Mouse (Mus musculus): ENCODE data around the gene Atg9b. TPM values are rescaled to one million over a fixed set of nuclear protein-coding genes. Genes with fewer than 3 reads are reported as not detected.
A peak's percentile ranks its signal among the peaks of the same experiment; 100 is the strongest.

Gene Atg9b
- polyA plus RNA-seq, 1 experiment from 2014 or later = 0.72 TPM

- Histone ChIP-seq H3K9ac (replicated peaks; ENCODE audit: low read length) (no peak within 1 kb of the TSS), H3K4me2 (ENCODE audit: low read length) (no peak within 1 kb of the TSS), H3K36me3 (ENCODE audit: control insufficient read depth, insufficient read depth, low read length) (peaks cover 5% of the 10 kb centered on the region; the same call in 1 of the 2 replicates), H3K9me3 (ENCODE audit: control insufficient read depth, low read length) (no peaks in the 10 kb centered on the region), H3K4me3 (replicated peaks; ENCODE audit: low read depth, low read length) (no peak within 1 kb of the TSS), H3K4me1 (ENCODE audit: control insufficient read depth, insufficient read depth, low read length) (no peaks in the 10 kb centered on the region), H3K27ac (replicated peaks; ENCODE audit: low read depth, low read length) (no peak within 1 kb of the TSS), H3K27me3 (ENCODE audit: control insufficient read depth, insufficient read depth, low read length) (no peaks in the 10 kb centered on the region)
- 51% methylated on average over 11 of the region's 11 CpGs for WGBS
- ATAC-seq (ENCODE audit: low FRiP score, low TSS enrichment) = no peak
- DNase-seq = peak; percentile 4
Measured at GRCm38 (mm10) chr5:24413042-24413693, 21.2 kb upstream of the Atg9b start, which contains the start of gene Asic3. Gene Asic3 (plus strand): TSS chr5:24413392.

GRCm38 (mm10) chr5:24412063-24412462 is 20.1 kb upstream of the Atg9b start:
- no peak overlapping the region for H3K27ac ChIP-seq (replicated peaks; ENCODE audit: low read depth, low read length)
- no peaks in the 10 kb centered on the region for H3K4me1 ChIP-seq (ENCODE audit: control insufficient read depth, insufficient read depth, low read length)
- no peak overlapping the region for H3K4me3 ChIP-seq (replicated peaks; ENCODE audit: low read depth, low read length)
- H3K9ac ChIP-seq (replicated peaks; ENCODE audit: low read length) = no peak overlapping the region
- H3K27me3 ChIP-seq (ENCODE audit: control insufficient read depth, insufficient read depth, low read length) = no peaks in the 10 kb centered on the region
- H3K4me2 ChIP-seq (ENCODE audit: low read length) = no peak overlapping the region
- no peaks in the 10 kb centered on the region for H3K9me3 ChIP-seq (ENCODE audit: control insufficient read depth, low read length)
- DNase-seq (no peak), ATAC-seq (ENCODE audit: low FRiP score, low TSS enrichment) (no peak)
- H3K36me3 ChIP-seq (ENCODE audit: control insufficient read depth, insufficient read depth, low read length) = peaks cover 9% of the 10 kb centered on the region
- 95% methylated on average over 2 of the region's 2 CpGs for WGBS

DNA sequence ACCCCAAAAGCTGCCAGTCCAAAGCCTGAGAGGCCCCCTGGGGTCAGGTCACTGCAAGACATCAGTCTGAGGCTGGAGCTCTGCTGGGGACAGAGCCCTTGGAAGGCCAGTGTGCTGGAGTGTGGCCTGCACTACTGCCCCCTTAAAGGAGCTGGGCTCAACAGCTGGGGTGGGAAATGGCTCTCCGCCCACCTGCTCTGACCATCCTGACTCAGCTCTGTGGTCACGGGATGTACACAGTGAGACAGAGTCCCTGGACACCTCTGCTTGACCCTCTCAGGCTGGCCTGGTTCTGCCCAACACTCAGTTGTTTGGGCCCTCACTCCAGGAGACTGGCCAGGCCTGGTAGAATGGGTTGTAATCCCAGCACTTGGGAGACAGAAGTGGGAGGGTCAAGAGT is 17.5 kb upstream of the Atg9b start:
- H3K4me3 ChIP-seq (replicated peaks; ENCODE audit: low read depth, low read length) = no peak overlapping the region
- no peaks in the 10 kb centered on the region for H3K9me3 ChIP-seq (ENCODE audit: control insufficient read depth, low read length)
- H3K9ac ChIP-seq (replicated peaks; ENCODE audit: low read length) = no peak overlapping the region
- no peak overlapping the region for H3K4me2 ChIP-seq (ENCODE audit: low read length)
- peaks cover 27% of the 10 kb centered on the region for H3K36me3 ChIP-seq (ENCODE audit: control insufficient read depth, insufficient read depth, low read length)
- H3K4me1 ChIP-seq (ENCODE audit: control insufficient read depth, insufficient read depth, low read length) = no peaks in the 10 kb centered on the region
- ATAC-seq (ENCODE audit: low FRiP score, low TSS enrichment) (no peak), DNase-seq (no peak)
- 70% methylated on average over 2 of the region's 2 CpGs for WGBS
- H3K27me3 ChIP-seq (ENCODE audit: control insufficient read depth, insufficient read depth, low read length) = no peaks in the 10 kb centered on the region
- no peak overlapping the region for H3K27ac ChIP-seq (replicated peaks; ENCODE audit: low read depth, low read length)

DNA sequence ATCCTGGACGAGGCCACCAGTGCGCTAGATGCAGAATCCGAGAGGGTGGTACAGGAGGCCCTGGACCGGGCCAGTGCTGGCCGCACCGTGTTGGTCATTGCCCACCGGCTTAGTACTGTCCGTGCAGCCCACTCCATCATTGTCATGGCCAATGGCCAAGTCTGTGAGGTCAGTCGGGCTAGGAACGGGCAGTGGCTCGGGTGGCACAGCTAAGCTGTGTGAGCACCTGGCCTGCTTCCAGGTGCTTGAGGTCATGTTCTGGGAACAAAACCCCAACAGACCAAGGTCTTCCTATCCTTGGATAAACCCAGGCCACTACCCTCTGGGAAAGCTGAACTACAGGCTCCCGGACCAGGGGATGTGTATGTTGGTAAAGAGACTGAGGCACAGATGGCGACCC is 16.7 kb upstream of the Atg9b start:
- no peak overlapping the region for H3K9ac ChIP-seq (replicated peaks; ENCODE audit: low read length)
- H3K4me3 ChIP-seq (replicated peaks; ENCODE audit: low read depth, low read length) = no peak overlapping the region
- no peak for DNase-seq
- H3K27ac ChIP-seq (replicated peaks; ENCODE audit: low read depth, low read length) = no peak overlapping the region
- 95% methylated on average over 13 of the region's 13 CpGs for WGBS
- H3K4me1 ChIP-seq (ENCODE audit: control insufficient read depth, insufficient read depth, low read length) = no peaks in the 10 kb centered on the region
- H3K9me3 ChIP-seq (ENCODE audit: control insufficient read depth, low read length) = no peaks in the 10 kb centered on the region
- H3K4me2 ChIP-seq (ENCODE audit: low read length) = no peak overlapping the region
- no peaks in the 10 kb centered on the region for H3K27me3 ChIP-seq (ENCODE audit: control insufficient read depth, insufficient read depth, low read length)
- no peak for ATAC-seq (ENCODE audit: low FRiP score, low TSS enrichment)
- peaks cover 31% of the 10 kb centered on the region for H3K36me3 ChIP-seq (ENCODE audit: control insufficient read depth, insufficient read depth, low read length)

GRCm38 (mm10) chr5:24405389-24405876 is 13.5 kb upstream of the Atg9b start:
- Histone ChIP-seq H3K36me3 (ENCODE audit: control insufficient read depth, insufficient read depth, low read length) (peaks cover 60% of the 10 kb centered on the region), H3K27me3 (ENCODE audit: control insufficient read depth, insufficient read depth, low read length) (no peaks in the 10 kb centered on the region), H3K27ac (replicated peaks; ENCODE audit: low read depth, low read length) (no peak overlapping the region), H3K4me1 (ENCODE audit: control insufficient read depth, insufficient read depth, low read length) (no peaks in the 10 kb centered on the region), H3K4me3 (replicated peaks; ENCODE audit: low read depth, low read length) (no peak overlapping the region), H3K9ac (replicated peaks; ENCODE audit: low read length) (no peak overlapping the region), H3K4me2 (ENCODE audit: low read length) (no peak overlapping the region), H3K9me3 (ENCODE audit: control insufficient read depth, low read length) (no peaks in the 10 kb centered on the region)
- ATAC-seq (ENCODE audit: low FRiP score, low TSS enrichment) = no peak
- no peak for DNase-seq
- WGBS = 63% methylated on average over 3 of the region's 3 CpGs

- peaks cover 60% of the 10 kb centered on the region for H3K36me3 ChIP-seq (ENCODE audit: control insufficient read depth, insufficient read depth, low read length)
- no peak for DNase-seq
Measured at GRCm38 (mm10) chr5:24404594-24405360, 12.8 kb upstream of the Atg9b start.

DNA sequence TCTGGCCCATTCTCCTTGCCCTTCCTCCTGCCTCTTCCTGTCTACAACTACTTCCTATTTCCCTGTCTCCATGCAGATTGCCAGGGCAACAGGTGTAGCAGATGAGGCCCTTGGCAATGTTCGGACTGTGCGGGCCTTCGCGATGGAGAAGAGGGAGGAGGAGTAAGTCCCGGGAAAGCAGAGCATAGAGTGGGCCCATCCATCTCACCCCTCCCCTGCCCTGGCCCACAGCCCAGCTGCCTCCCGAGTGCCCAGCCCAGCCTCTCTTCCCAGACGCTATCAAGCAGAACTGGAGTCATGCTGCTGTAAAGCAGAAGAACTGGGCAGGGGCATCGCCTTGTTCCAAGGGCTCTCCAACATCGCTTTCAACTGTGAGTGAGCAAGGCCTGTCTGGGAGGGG is 10.0 kb upstream of the Atg9b start:
- DNase-seq = no peak
- H3K9ac ChIP-seq (replicated peaks; ENCODE audit: low read length) = no peak overlapping the region
- no peak overlapping the region for H3K27ac ChIP-seq (replicated peaks; ENCODE audit: low read depth, low read length)
- peaks cover 50% of the 10 kb centered on the region for H3K36me3 ChIP-seq (ENCODE audit: control insufficient read depth, insufficient read depth, low read length)
- WGBS = 80% methylated on average over 9 of the region's 9 CpGs
- no peak overlapping the region for H3K4me3 ChIP-seq (replicated peaks; ENCODE audit: low read depth, low read length)
- no peak overlapping the region for H3K4me2 ChIP-seq (ENCODE audit: low read length)
- no peak for ATAC-seq (ENCODE audit: low FRiP score, low TSS enrichment)
- H3K27me3 ChIP-seq (ENCODE audit: control insufficient read depth, insufficient read depth, low read length) = no peaks in the 10 kb centered on the region
- no peaks in the 10 kb centered on the region for H3K9me3 ChIP-seq (ENCODE audit: control insufficient read depth, low read length)
- no peaks in the 10 kb centered on the region for H3K4me1 ChIP-seq (ENCODE audit: control insufficient read depth, insufficient read depth, low read length)

More at GRCm38 (mm10) chr5:24404594-24405360, 12.8 kb upstream of the Atg9b start:
- no peak overlapping the region for H3K9ac ChIP-seq (replicated peaks; ENCODE audit: low read length)
- H3K27ac ChIP-seq (replicated peaks; ENCODE audit: low read depth, low read length) = no peak overlapping the region
- H3K4me1 ChIP-seq (ENCODE audit: control insufficient read depth, insufficient read depth, low read length) = no peaks in the 10 kb centered on the region
- no peak overlapping the region for H3K4me2 ChIP-seq (ENCODE audit: low read length)
- WGBS = 83% methylated on average over 6 of the region's 6 CpGs
- H3K27me3 ChIP-seq (ENCODE audit: control insufficient read depth, insufficient read depth, low read length) = no peaks in the 10 kb centered on the region
- no peak overlapping the region for H3K4me3 ChIP-seq (replicated peaks; ENCODE audit: low read depth, low read length)
- no peak for ATAC-seq (ENCODE audit: low FRiP score, low TSS enrichment)
- H3K9me3 ChIP-seq (ENCODE audit: control insufficient read depth, low read length) = no peaks in the 10 kb centered on the region

GRCm38 (mm10) chr5:24400911-24401605 is 9.1 kb upstream of the Atg9b start:
- ATAC-seq (ENCODE audit: low FRiP score, low TSS enrichment) = no peak
- Histone ChIP-seq H3K36me3 (ENCODE audit: control insufficient read depth, insufficient read depth, low read length) (peaks cover 42% of the 10 kb centered on the region), H3K4me1 (ENCODE audit: control insufficient read depth, insufficient read depth, low read length) (no peaks in the 10 kb centered on the region), H3K4me2 (ENCODE audit: low read length) (no peak overlapping the region), H3K27me3 (ENCODE audit: control insufficient read depth, insufficient read depth, low read length) (no peaks in the 10 kb centered on the region), H3K9ac (replicated peaks; ENCODE audit: low read length) (no peak overlapping the region), H3K4me3 (replicated peaks; ENCODE audit: low read depth, low read length) (no peak overlapping the region), H3K9me3 (ENCODE audit: control insufficient read depth, low read length) (no peaks in the 10 kb centered on the region), H3K27ac (replicated peaks; ENCODE audit: low read depth, low read length) (no peak overlapping the region)
- 95% methylated on average over 5 of the region's 5 CpGs for WGBS
- no peak for DNase-seq

All from midbrain, embryonic 14.5 days (tissue).